Mouse (Mus musculus): ENCODE data around the gene Ltn1. TPM values are rescaled to one million over a fixed set of nuclear protein-coding genes. Genes with fewer than 3 reads are reported as not detected.

Gene Ltn1
- total RNA-seq, 2 experiments from 2014 or later = 45.3 to 46.7 TPM

DNA sequence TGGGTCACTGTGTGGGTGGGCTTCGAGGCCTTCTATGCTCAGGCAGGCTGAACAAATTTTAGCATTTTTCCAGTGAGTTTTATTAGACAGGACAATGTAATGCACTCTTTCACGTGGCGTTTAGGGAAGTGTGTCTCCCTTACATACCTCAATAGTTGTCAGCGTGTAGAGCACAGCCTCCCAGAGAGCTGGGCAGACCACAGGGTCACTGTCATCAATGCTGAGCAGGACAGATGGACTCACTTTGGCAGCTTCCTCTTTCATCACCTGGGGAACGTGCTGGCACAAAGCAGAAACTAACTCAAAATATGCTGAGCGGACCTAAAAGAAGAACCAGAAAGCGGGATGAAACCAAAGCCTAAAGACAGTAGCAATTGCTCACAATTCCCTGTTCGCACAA lies 11.8 kb downstream of the Ltn1 start:
- intact Hi-C loops (cut with DNase I) = loop anchor here (5.0 kb wide), 1 partner anchor 62 kb away; no protein-coding TSS in a partner anchor
- DNase-seq (ENCODE audit: extremely low spot score in 1 of 2, low spot score in 2 of 2) = no peak

DNA sequence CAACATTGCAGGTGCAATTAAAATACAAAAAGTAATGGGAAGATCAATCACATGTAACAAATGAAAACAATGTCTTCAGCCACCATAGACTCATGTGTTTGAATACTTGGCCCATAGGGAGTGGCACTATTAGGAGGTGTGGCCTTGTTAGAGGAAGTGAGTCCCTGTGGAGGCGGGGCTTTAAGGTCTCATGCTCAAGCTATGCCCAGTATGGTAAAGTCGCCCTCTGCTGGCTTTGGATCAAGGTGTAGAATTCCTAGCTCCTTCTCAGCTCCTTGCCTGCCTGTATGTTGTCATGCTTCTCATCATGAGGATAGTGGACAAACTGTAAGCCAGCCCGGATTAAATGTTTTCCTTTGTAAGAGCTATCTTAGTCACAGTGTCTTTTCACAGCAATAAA lies 27.4 kb downstream of the Ltn1 start:
- DNase-seq (ENCODE audit: extremely low spot score in 1 of 2, low spot score in 2 of 2) = peak in 1 of 2 experiments; percentile 40
- intact Hi-C loops (cut with DNase I) = no loop called here

DNA sequence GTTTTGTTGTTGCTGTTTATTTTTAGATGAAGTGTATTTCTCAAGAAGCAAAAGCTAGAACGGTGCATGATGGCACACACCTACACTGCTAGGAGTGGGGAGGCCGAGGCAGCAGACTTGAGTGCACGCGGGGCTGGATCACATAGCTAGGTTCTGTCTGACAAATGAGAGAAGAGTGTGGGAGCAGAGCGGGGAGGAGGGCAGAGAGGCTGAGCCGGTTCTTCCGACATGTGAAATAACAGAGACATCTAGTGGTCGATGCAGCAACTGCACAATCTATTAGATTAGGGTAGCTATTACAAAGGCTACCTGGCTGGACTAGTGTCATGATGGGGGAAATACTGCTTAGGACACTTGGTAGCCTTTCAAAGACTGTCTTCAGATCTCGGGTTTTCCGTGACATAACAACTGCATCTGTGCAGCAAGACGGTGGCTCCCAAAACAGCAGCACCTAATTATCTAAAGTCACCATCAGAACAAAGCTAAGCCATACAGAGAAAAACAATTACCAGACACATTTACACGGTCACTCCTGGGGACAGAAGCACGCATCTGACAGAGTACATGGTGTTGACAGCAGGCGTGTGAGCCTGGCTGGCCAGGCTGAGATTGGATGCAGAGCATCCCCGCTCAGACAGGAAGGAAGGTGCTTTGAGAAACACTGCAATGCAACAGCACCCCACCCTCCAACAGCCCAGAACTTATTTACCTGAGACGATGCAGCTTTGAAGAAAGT lies 38.4 kb downstream of the Ltn1 start:
- peak; percentile 49 to 61 for DNase-seq (ENCODE audit: extremely low spot score in 1 of 2, low spot score in 2 of 2)
- intact Hi-C loops (cut with DNase I) = loop anchor here (10.0 kb wide), 1 partner anchor 1589 kb away; the partner anchor contains the start of gene Adamts1

DNA sequence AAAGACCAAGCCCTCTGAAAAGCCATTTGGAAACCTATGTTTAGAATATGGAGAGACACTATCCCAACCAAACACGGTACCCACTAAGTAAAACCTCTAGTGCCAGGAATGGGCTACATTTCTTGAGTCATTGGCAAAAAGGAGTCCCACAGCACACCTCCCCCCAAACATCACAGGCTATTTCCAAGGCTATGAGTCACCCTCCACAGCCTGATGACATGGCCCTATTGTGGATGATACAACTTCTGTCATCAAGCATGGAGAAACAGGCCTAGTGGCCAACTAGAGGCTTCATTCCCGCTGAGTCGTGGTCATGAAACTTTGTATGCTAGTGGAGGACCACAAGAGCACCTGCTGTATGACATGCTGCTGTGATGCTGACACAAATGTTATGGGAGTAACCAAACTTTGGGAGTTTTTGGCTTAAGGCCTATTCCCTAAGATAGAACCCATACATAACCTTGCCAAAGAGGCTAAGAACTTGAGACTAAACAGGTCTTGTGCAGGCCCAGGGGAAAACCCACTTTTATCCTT lies 44.9 kb downstream of the Ltn1 start:
- intact Hi-C loops (cut with DNase I) = no loop called here

DNA sequence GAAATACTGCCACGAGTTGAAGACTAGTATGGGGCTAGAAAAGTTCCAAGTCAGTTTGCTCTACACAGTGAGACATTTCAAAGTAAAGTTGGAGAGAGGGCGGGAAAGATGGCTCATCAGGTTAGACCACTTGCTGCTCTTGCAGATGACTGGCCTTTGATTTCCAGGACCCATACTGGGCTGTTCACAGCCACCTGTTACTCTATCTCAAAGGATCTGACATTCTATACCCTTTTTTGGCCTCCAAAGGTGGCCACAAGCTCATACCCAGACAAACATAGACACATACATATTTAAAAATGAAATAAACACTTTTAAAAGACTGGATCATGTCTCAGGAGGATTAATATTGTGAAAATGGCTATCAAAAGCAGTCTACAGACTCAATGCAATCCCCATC lies 48.0 kb downstream of the Ltn1 start:
- intact Hi-C loops (cut with DNase I) = no loop called here
- no peak for DNase-seq (ENCODE audit: extremely low spot score in 1 of 2, low spot score in 2 of 2)

More for the DNA sequence above, 44.9 kb downstream of the Ltn1 start:
- no peak for DNase-seq (ENCODE audit: extremely low spot score in 1 of 2, low spot score in 2 of 2)

DNA sequence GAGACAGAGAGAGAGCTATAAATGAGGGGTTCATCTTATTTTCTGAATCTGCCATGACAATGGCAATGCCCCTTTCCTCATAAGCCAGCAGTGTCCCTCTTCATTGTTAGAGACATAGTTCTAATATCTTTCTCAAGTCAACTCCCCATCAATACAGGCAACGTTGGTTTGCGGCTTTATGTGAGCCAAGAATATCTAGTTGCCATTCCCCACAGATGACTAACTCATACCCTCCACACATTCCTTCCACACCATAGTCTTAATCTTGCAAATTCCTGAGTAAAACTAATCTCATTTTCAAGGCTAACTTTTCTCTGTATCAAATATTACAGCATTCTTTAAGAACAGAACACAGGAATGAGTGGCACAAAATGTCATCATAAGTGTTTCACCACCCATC lies 49.4 kb downstream of the Ltn1 start:
- intact Hi-C loops (cut with DNase I) = no loop called here
- no peak for DNase-seq (ENCODE audit: extremely low spot score in 1 of 2, low spot score in 2 of 2)

DNA sequence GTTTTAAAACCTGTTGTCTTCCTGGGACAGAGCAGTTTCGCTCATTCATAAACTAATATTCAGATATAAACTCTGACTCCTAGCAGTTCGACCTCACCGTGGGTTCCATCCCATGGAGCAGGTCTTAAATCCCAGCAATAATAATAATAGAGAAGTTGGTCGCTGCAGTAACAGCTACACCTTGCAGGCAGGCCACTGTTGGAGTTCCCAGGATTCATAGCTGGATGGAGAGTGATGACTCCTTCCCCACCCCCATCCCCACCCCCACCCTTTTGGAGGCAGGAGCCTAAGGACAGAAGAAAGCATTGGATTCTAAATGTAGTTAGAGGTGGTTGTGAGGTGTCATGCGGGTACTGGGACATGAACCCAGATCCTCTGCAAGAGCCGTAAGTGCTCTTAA lies 66.0 kb downstream of the Ltn1 start:
- no peak for DNase-seq (ENCODE audit: extremely low spot score in 1 of 2, low spot score in 2 of 2)
- intact Hi-C loops (cut with DNase I) = no loop called here

DNA sequence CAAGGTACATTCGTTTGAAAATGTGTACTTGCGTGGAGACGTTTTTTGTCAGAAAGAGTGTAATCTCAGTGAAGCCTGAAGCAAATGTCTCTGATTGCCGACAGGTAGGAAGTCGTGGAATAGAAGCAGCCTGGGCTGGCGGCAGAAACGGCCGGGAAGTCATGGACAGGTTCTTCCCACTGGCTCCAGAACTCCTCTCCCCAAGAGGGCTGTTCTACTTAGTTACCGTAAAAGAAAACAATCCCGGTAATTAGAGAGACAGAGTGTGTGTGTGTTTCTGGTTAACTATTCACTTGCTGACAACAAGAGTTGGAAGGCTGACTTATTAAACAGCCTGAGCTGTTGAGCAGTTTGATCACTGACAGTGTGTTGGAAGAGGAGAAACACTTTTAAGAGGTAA lies 66.4 kb downstream of the Ltn1 start:
- intact Hi-C loops (cut with DNase I) = no loop called here
- DNase-seq (ENCODE audit: extremely low spot score in 1 of 2, low spot score in 2 of 2) = no peak

DNA sequence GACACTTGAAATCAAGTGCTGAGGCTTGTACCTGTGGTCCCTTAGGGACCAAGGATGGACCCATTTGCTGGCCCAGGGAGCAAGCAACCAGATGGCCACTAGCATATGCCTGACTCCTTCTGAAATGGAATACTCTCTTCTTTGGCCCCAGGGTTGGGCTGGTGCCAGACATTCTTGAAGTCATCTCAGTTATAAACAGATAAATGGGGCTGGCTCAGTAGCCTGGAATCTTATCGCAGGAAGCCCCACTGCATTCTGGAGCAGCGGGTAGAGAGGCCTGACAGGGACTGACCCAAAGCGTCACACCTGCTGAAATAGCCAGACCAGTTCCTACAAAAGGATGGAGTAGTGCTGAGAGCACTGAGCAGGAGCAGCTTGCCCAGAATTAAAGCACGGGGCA lies 68.2 kb downstream of the Ltn1 start:
- intact Hi-C loops (cut with DNase I) = no loop called here
- DNase-seq (ENCODE audit: extremely low spot score in 1 of 2, low spot score in 2 of 2) = peak in 1 of 2 experiments; percentile 49

DNA sequence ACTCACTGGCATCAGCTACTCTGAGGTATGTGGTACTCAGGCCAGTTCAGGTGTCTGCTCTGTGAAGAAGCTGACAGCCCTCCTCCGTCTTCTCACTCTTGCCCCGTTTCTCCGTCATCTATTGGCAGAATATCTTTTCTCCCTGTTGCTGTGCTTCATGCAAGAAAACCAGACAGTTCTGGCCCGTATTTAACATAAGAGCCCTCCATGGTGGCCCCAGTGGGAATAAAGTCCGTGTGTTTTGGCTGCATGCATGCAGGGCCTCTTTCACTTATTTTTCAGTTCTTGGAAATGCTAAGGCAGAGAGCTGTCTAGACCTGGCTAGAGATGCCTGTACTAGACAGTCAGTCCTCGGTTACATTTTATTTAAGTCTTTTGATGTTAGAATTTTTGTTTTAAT lies 72.3 kb downstream of the Ltn1 start:
- intact Hi-C loops (cut with DNase I) = no loop called here
- no peak for DNase-seq (ENCODE audit: extremely low spot score in 1 of 2, low spot score in 2 of 2)

DNA sequence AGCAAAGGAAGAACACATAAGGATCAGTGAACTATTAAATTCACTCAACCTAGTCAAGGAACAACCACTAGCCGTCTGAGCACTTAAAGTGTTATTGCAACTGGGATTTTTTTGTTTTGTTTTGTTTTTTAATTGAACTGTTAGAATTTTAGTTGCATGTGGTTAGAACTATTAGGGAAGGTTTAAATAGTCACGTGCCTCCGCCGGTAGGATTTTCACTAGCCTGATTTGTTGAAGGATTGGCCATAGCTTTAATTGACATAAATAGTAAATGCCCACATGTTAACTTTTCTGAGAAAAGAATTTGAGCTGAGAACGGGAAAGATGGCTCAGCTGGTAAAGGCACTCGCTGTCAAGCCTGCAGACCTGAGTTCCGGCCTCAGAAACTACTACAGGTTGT lies 77.7 kb downstream of the Ltn1 start:
- intact Hi-C loops (cut with DNase I) = no loop called here
- DNase-seq (ENCODE audit: extremely low spot score in 1 of 2, low spot score in 2 of 2) = no peak

DNA sequence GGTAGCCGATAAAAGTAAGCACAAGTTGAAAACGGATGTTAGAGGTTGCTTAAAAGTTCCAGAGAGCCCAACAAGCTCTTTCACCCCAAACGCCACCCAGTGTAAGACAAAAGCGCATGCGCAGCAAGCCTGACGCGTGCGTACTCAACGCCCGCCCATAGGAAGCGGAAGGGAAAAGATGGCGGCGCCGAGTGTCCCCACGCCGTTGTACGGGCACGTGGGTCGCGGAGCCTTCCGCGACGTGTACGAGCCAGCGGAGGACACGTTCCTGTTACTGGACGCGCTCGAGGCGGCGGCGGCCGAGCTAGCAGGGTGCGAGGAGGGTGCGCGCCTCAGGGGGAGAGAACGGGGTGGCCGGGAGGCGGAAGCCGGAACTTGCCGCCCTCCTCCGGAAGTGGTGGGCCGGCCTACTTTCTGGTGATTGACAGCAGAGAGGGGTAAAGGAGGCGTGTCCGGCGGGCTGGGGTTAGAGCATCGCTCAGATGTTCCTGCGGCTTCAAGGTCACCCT lies 78.3 kb downstream of the Ltn1 start, which contains the start of gene N6amt1:
N6amt1 (plus strand) TSS at position 111 of the 509 bp plus-strand sequence.
- peak; percentile 88 to 95 for DNase-seq (ENCODE audit: extremely low spot score in 1 of 2, low spot score in 2 of 2)
- intact Hi-C loops (cut with DNase I) = no loop called here

DNA sequence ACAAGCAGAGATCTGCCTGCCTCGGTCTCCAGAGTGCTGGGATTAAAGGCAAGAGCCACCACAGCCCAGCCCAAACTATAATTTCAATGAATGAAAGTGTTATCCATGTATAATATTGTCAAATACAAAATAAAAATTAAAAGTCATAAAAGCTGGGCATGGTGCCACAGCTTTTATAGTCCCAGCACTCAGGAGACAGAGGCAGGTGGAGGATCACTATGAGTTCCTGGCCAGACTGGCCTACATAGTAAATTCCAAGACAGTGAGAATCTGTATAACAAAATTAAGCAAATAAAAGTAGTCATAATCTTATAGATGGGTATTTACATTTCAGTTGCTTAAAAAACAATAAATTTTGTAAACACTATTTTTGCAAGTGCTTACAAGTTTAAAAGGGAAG lies 78.8 kb downstream of the Ltn1 start:
- no peak for DNase-seq (ENCODE audit: extremely low spot score in 1 of 2, low spot score in 2 of 2)
- intact Hi-C loops (cut with DNase I) = no loop called here

DNA sequence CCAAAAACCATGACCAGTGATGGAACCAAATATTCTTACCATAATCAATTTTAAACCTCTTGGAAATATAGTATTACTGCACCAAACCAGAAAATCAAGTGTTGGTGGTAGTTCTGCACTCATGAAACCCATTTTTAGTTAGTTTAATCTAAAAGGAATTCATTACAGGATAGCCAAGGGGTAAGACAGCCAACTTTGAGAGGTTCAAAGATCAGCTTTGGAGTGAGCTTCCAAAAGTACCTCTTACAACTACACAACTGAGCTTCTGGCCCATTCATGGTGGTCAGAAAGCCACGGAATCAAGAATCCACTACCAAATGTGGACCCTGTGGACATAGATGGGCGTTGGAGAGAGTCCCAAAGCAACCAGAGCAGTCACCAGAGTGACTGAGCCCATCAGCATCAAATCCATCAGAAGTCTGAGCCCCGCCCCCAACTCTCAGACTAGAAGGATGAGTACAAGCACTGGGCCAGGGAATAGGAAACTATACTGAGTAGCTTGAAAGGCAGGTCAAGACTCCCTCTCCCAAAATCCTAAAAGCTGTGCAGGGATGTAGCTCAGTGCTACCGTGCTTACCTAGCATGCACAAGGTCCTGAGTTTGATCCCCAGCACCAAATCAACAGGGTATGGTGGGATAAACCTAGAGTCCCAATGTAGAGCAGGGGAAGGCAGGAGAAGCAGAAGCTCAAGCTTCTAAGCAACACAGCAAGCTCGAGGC lies 80.9 kb downstream of the Ltn1 start:
- intact Hi-C loops (cut with DNase I) = no loop called here

DNA sequence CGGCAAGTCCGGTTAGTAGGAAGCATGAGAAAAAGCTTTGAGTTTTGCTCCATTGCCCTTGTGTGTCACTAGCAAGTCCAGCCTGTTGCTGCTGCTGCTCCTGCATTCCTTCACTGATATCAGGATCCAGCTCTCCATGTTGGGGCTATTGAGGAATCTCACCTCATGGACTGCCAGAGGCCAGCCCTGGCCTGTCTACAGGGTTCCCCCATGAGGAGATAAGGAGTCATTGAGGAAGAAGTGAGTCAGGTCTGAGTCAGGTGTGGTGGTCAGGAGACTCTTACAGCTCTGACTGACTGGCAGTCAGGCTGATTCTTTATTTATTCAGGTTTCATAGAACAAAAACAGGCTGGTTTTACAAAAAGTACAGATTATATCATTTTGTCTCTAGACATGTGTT lies 84.3 kb downstream of the Ltn1 start:
- intact Hi-C loops (cut with DNase I) = no loop called here
- DNase-seq (ENCODE audit: extremely low spot score in 1 of 2, low spot score in 2 of 2) = no peak

More for the DNA sequence above, 80.9 kb downstream of the Ltn1 start:
- no peak for DNase-seq (ENCODE audit: extremely low spot score in 1 of 2, low spot score in 2 of 2)

DNA sequence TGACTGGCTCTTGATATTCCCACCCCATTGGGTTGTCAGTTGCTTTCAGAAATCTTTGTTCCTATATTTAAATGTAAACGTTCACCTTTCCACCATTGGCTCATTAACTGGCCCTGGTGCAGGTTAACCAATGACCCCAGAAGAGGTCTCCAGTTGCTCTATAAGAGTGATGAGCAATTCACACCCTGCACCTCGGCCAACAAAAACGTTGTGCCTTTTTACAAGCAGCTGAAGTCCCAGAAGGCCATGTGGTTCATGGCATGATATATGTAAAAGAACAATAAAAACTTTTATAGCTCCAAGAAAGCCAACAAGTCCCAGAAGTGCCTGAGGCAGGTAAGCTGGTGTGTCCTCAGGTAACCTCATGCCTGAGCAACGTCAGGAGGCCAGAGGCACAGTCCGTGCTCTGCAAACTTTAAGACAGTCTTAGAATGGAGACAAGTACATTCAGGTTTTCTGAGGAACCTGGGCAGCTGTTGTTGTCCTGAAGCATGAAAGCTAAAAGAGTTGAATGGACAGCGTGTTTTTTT lies 91.3 kb downstream of the Ltn1 start:
- intact Hi-C loops (cut with DNase I) = no loop called here
- DNase-seq (ENCODE audit: extremely low spot score in 1 of 2, low spot score in 2 of 2) = no peak

DNA sequence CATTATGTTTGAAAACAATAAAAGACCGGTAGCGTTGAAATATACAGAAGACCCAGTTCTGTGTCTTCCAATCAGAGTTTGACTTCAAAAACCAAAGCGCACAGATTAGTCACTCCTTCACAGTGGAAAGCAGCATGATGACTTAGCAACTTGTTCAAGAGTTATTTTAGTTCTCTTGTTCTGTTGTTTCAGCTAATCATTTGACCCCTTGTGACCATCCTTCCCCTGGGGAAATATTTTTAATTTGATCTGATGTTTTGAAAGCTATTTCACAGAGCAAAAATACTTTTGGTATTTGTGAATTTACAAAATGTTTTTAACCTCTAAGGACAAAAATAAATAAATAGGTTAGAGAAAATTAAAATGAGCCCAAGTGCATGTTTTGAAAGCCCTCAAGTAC lies 97.7 kb downstream of the Ltn1 start:
- intact Hi-C loops (cut with DNase I) = no loop called here
- DNase-seq (ENCODE audit: extremely low spot score in 1 of 2, low spot score in 2 of 2) = no peak

DNA sequence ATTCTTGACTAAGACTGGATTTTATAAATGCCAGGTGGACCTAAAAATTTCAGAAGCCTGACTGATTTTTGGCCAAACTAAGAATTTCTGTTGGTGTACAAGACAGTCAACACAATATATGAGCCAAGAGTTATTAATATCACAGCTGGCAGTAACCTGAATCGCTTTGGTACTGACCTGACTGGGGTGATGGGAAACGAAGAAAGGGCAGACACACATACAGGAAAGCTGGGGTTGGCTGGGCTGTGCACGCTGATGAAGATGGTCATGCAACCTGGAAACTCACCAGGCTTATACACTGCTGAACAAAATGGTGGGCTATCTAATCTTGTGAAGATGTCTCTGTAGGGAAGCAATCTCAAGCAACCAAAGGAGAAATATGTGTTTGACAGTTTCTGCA lies 102.4 kb downstream of the Ltn1 start:
- intact Hi-C loops (cut with DNase I) = no loop called here

More for the DNA sequence above, 102.4 kb downstream of the Ltn1 start:
- no peak for DNase-seq (ENCODE audit: extremely low spot score in 1 of 2, low spot score in 2 of 2)

Data from left cerebral cortex, postnatal 10 days (tissue).